Mouse (Mus musculus) lung, embryonic 14.5 days (tissue): ENCODE measurements around the gene Ttc3. TPM values are rescaled to one million over a fixed set of nuclear protein-coding genes. Genes with fewer than 3 reads are reported as not detected.

Experiments used
- ATAC-seq: fragments of 200-750 bp; cut with Nextera tagmentation; 2 replicates; pipeline ENCODE4 v1.8.0; 2017; ENCODE audit warnings: mild to moderate bottlenecking, moderate TSS enrichment, moderate library complexity; ENCODE audit not compliant: insufficient read depth
- DNase-seq: peaks from one replicate; pipeline ENCODE4 v3.0.0-alpha.2; 2015
- H3K27ac ChIP-seq: fragments of 300-500 bp; sonication (generic); 2 replicates; pipeline ENCODE4 v1.5.1; 2014; ENCODE audit warnings: low read depth, mild to moderate bottlenecking, moderate library complexity
- H3K27me3 ChIP-seq: fragments of 300-500 bp; sonication (generic); 2 replicates; pipeline ENCODE4 v1.6.1; 2014; ENCODE audit warnings: low read length, control low read depth; ENCODE audit not compliant: insufficient read depth
- H3K36me3 ChIP-seq: fragments of 300-500 bp; sonication (generic); 2 replicates; pipeline ENCODE4 v1.6.1; 2014; ENCODE audit warnings: control low read depth; ENCODE audit not compliant: insufficient read depth
- H3K4me1 ChIP-seq: fragments of 300-500 bp; sonication (generic); 2 replicates; pipeline ENCODE4 v1.6.1; 2014; ENCODE audit warnings: antibody characterized with exemption, control low read depth; ENCODE audit not compliant: insufficient read depth
- H3K4me2 ChIP-seq: fragments of 300-500 bp; sonication (generic); 2 replicates; pipeline ENCODE4 v1.6.1; 2014; ENCODE audit warnings: mild to moderate bottlenecking
- H3K4me3 ChIP-seq: fragments of 300-500 bp; sonication (generic); 2 replicates; pipeline ENCODE4 v1.5.1; 2014; ENCODE audit warnings: low read depth, low read length
- H3K9ac ChIP-seq: fragments of 300-500 bp; sonication (generic); 2 replicates; pipeline ENCODE4 v1.6.1; 2014
- H3K9me3 ChIP-seq: fragments of 300-500 bp; sonication (generic); 2 replicates; pipeline ENCODE4 v1.6.1; 2016; ENCODE audit warnings: low read depth, low read length, control low read depth
- CTCF ChIP-seq: IDR thresholded peaks from 2 replicates; pipeline ENCODE4 v1.5.1; 2016; ENCODE audit warnings: antibody characterized with exemption, low read depth
- WGBS: fragments of 180-500 bp; shearing (Covaris S2); extraction: QIAGEN DNeasy Blood & Tissue Kit; methylation state at CpG from one replicate; pipeline ENCODE4 v1.1.7; 2014; 5-methylcytosine and 5-hydroxymethylcytosine counted together
- polyA plus RNA-seq: library from polyadenylated mRNA; unstranded; fragments of >200 nt; fragmentation: Nextera tagmentation; extraction: Ambion mirVana; gene quantifications from 2 replicates; pipeline ENCODE4 v1.2.1, GENCODE M21; 2014

Ttc3 gene
- polyA plus RNA-seq, 1 experiment from 2014 or later: 215 TPM

DNA sequence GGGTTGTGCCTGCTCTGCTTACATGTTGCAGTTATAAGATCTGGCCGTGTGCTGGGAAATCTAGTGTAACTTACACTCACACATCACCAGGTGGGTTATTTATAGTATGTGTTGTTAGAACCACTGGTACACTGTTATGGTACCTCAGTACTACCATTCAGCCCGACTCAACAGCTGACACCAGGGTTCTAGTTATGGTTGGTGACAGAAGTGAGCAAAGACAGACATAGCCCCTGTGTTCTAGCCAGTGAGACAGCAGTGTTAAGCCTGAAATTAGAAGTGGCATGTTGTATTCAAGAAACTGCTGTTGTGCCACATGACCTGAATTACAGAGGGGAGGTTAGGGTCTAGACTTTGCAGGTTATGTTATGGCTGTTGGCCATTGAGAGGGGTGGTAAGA lies 28.7 kb downstream of the Ttc3 start:
- no peak for DNase-seq
- H3K36me3 ChIP-seq: peaks cover 30% of the 10 kb centered on the region
- H3K27ac ChIP-seq: no peak overlapping the region
- no peaks in the 10 kb centered on the region for H3K4me1 ChIP-seq
- WGBS: 82% methylated on average over 2 of the region's 2 CpGs
- H3K27me3 ChIP-seq: no peaks in the 10 kb centered on the region
- no peak for TF ChIP-seq CTCF
- no peaks in the 10 kb centered on the region for H3K9me3 ChIP-seq
- no peak overlapping the region for H3K9ac ChIP-seq
- ATAC-seq: no peak
- no peak overlapping the region for H3K4me3 ChIP-seq
- H3K4me2 ChIP-seq: no peak overlapping the region

DNA sequence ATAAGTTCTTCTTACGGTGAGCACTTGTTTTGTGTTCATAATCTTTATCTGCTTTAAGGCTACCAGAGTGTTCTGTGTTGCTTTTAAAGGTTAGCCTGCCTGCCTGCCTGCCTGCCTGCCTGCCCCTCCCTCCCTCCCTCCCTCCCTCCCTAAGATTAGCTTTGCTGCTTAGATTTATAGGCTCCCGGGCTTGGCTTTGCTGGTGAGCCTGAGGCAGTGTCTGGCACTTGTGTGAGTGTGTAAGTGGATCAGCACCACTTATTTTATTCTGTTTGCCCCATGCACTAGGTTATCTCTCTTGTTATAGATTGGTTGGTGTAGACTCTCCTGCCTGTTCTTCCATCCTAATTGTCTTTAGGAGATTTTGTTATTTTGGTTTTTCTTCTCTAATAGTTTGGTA lies 31.2 kb downstream of the Ttc3 start:
- no peak for TF ChIP-seq CTCF
- Histone ChIP-seq H3K4me3 (no peak overlapping the region), H3K9ac (no peak overlapping the region), H3K27me3 (no peaks in the 10 kb centered on the region), H3K27ac (no peak overlapping the region), H3K4me2 (no peak overlapping the region), H3K4me1 (no peaks in the 10 kb centered on the region), H3K9me3 (no peaks in the 10 kb centered on the region), H3K36me3 (peaks cover 31% of the 10 kb centered on the region)
- no peak for DNase-seq
- 33% methylated on average over 2 of the region's 2 CpGs for WGBS
- no peak for ATAC-seq

DNA sequence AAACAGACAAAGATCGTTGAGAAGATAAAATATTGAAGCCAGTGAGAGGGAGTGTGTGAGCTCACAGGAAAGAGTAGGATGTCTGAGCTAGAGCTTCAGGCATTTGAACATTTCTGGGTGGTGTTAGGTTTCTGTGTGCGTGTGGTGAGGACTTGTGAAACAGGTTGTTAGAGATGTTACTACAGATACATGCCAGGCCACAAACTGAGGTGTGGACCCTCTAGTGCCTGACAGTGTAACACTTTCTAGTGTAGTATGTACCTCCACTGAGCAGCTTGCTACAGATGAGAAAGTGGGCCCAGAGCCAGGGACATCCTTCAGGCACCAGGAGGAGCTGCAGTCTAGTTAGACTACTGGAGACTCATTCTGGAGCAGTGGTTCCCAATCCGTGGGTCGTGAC lies 31.8 kb downstream of the Ttc3 start:
- no peak overlapping the region for H3K27ac ChIP-seq
- H3K4me2 ChIP-seq: no peak overlapping the region
- H3K4me3 ChIP-seq: no peak overlapping the region
- H3K9me3 ChIP-seq: no peaks in the 10 kb centered on the region
- no peaks in the 10 kb centered on the region for H3K4me1 ChIP-seq
- WGBS: 68% methylated on average over 4 of the region's 4 CpGs
- no peak overlapping the region for H3K9ac ChIP-seq
- TF ChIP-seq CTCF: peak; percentile 20; the same call in 1 of the 2 replicates
- DNase-seq (peak; percentile 10), ATAC-seq (peak; percentile 35; the same call in 1 of the 2 replicates)
- no peaks in the 10 kb centered on the region for H3K27me3 ChIP-seq
- H3K36me3 ChIP-seq: peaks cover 34% of the 10 kb centered on the region

DNA sequence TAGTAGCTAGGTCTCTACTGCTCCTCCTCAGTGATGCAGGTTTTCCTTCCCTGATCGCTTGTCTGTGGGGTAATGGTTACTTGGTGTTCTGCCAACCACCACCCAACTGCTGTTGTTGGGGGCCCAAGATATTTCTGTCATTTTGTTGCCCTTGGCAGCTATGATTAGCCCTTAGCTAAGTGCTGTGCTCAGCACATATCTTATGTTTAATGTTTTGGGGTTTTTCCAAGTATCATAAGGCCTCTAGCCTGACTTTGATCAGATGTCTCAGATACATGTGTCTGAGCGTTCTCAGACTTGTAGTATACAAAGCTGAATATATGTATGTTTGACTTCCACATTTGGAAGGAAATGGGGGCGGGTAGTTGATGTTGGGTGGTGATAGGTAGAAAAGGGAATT lies 40.9 kb downstream of the Ttc3 start:
- H3K27ac ChIP-seq: no peak overlapping the region
- H3K9ac ChIP-seq: no peak overlapping the region
- no peaks in the 10 kb centered on the region for H3K27me3 ChIP-seq
- TF ChIP-seq CTCF: no peak
- 62% methylated on average over 3 of the region's 3 CpGs for whole genome bisulfite sequencing
- DNase-seq (peak; percentile 28), ATAC-seq (0 out of 2 replicates have a peak, but pooled peaks have one; percentile 28)
- H3K4me1 ChIP-seq: no peaks in the 10 kb centered on the region
- H3K9me3 ChIP-seq: no peaks in the 10 kb centered on the region
- H3K4me3 ChIP-seq: no peak overlapping the region
- peaks cover 59% of the 10 kb centered on the region for H3K36me3 ChIP-seq
- no peak overlapping the region for H3K4me2 ChIP-seq

- TF ChIP-seq CTCF: no peak
- Histone ChIP-seq H3K36me3 (peaks cover 58% of the 10 kb centered on the region), H3K9me3 (no peaks in the 10 kb centered on the region), H3K27me3 (no peaks in the 10 kb centered on the region), H3K4me3 (no peak overlapping the region), H3K4me2 (no peak overlapping the region), H3K9ac (no peak overlapping the region), H3K4me1 (no peaks in the 10 kb centered on the region), H3K27ac (no peak overlapping the region)
- WGBS: 67% methylated on average over 2 of the region's 2 CpGs
- DNase-seq (no peak), ATAC-seq (no peak)
Observed at GRCm38 (mm10) chr16:94412198-94412597, 41.8 kb downstream of the Ttc3 start.

DNA sequence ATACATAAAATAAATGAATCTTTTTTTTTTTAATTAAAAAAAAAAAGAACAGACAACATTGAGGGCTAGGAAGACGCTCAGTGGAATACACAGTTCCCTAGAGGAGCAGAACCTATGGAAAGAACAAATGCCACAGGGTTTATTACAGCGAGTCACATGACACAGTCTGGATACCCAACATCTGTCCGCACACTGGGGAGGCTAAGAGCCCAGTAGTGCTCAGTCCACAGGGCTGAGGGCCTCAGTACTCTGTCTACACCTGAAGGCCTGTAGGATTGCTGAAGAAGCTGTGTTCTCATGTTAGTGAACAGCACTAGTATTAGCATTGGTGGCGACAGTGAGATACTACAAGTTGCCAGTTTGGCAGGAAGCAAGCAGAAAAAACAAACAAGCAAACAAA lies 42.3 kb downstream of the Ttc3 start:
- no peak overlapping the region for H3K4me3 ChIP-seq
- no peak overlapping the region for H3K27ac ChIP-seq
- H3K27me3 ChIP-seq: no peaks in the 10 kb centered on the region
- no peak overlapping the region for H3K4me2 ChIP-seq
- DNase-seq: no peak
- H3K36me3 ChIP-seq: peaks cover 55% of the 10 kb centered on the region
- no peak overlapping the region for H3K9ac ChIP-seq
- ATAC-seq: no peak
- TF ChIP-seq CTCF: no peak
- no peaks in the 10 kb centered on the region for H3K4me1 ChIP-seq
- no peaks in the 10 kb centered on the region for H3K9me3 ChIP-seq
- 90% methylated on average over 4 of the region's 4 CpGs for WGBS

DNA sequence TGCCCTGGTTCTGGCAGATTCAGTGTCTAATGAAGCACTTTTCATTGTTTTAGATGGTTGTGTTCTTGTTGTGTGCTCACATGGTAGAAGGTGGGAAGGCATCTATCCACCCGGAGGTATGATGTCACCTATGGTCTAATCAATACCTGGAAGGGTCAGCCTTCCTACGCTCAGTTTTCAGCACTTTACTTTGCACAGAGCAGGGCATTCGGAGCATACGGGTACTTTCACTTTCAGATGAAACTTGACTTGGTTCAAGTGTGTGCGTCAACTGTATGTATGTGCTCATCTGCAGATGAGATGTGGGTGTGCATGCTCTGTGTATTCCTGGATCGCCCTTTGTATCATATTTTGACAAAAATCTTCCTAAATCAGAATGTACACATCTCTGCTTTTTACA lies 43.7 kb downstream of the Ttc3 start:
- TF ChIP-seq CTCF: no peak
- Histone ChIP-seq H3K27ac (no peak overlapping the region), H3K9ac (no peak overlapping the region), H3K27me3 (no peaks in the 10 kb centered on the region), H3K36me3 (peaks cover 65% of the 10 kb centered on the region), H3K4me1 (no peaks in the 10 kb centered on the region), H3K4me2 (no peak overlapping the region), H3K9me3 (no peaks in the 10 kb centered on the region), H3K4me3 (no peak overlapping the region)
- DNase-seq (no peak), ATAC-seq (no peak)
- 87% methylated on average over 6 of the region's 6 CpGs for WGBS

DNA sequence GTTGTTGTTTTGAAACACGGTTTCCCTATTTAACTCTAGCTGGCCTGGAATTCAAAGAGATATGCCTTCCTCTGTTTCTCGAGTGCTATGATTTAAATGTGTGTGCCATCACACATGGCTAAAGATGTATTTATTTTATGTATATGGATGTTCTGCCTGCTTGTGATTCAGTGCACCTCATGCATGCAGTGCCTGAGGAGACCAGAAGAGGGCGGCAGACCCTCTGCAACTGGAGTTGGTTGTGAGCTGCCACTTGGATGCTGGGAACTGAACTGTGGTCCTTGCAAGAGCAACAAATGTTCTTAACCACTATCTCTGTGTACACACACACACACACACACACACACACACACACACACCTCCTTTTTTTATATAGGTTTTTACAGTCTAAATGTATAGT lies 50.1 kb downstream of the Ttc3 start:
- Histone ChIP-seq H3K27ac (no peak overlapping the region), H3K36me3 (peaks cover 87% of the 10 kb centered on the region), H3K4me3 (no peak overlapping the region), H3K9ac (no peak overlapping the region), H3K4me1 (no peaks in the 10 kb centered on the region), H3K4me2 (no peak overlapping the region), H3K9me3 (peaks cover 5% of the 10 kb centered on the region; the same call in 1 of the 2 replicates), H3K27me3 (no peaks in the 10 kb centered on the region)
- TF ChIP-seq CTCF: peak; percentile 55
- ATAC-seq: no peak
- 92% methylated on average over 3 of the region's 3 CpGs for WGBS
- DNase-seq: peak; percentile 28
